Mouse (Mus musculus) ovary, adult 18-20 months (tissue): ENCODE measurements around the gene Ptchd4.

ENCODE experiments used
- DNase-seq: peaks from one replicate; pipeline ENCODE4 v3.0.0; 2022; ENCODE audit warnings: low spot score, mixed read lengths

The Ptchd4 gene

DNA sequence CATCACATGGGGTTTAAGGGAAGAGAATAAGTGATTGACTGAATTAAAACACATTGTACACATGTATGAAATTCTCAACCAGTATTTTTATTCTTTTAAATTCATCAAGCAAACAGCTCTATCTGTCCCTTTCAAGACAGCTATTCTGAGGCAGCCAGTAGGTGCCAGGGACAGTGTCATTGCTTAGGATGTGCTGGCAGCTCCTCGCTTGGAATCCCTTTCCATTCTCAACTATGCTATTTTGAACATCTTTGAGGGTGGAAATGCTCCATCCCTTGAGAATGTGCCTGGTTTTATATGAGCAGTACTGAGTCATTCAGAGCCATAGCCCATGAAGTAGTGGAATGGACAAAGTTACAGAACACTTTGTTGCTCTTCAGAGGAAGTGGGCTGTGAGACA is 112.2 kb downstream of the Ptchd4 start:
- DNase-seq, result no peak

DNA sequence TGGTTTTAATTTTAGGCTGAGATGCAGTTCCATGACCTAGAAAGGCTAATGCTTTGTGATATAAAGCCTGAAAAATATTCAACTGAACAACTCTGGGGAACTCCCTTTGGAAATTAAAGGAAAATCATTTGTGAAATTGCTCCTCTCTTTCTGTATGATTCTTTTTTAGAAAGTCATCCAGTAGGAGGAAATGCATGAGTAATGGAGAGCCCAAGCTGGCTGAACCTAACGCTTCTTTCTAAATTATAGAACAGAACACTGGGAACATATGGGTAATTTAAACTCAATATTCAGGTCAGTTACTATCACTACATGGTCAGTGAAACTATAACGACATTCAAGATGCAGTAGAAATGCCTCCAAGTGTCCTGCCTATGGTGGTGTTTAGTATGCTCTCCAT is 114.6 kb downstream of the Ptchd4 start:
- no peak for DNase-seq

DNA sequence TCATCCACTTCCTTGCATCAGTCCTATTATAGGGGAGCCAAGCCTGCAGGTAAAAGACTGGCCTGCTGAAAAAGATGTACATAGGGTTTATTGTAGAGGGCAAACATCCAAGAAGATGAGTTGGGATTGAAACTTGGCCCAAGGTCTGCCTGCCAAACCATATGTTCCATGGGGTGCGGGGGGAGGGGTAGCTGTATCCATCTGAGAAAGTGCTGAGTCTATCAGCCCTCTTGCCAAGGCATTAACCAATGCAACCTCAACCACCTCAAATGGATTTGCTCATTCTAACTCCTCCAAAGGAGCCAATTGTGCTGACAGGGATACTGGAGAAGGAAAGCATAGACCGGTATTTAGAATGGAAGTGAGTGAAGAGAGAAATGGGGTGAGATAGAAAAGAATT is 136.5 kb downstream of the Ptchd4 start:
- no peak for DNase-seq

DNA sequence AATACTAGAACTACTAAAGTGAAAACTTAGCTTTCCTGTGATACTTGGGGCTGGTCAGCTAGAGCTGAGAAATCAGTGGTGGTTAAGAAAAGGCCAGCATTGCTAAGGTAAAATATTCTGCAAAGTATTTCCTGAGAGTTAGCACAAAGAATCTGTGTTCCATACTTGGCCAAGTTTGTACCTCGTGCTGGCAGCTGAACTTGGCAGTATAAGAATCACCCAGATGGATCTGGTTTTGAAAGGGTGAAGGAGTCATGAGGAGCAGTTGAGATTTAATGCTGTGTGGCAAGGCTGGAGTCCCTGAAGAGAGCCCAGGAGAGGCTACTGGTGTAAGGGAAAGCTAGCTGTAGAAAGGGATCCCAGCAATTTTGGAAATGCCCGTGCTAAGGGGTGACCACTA is 140.7 kb downstream of the Ptchd4 start:
- DNase-seq, result no peak

DNA sequence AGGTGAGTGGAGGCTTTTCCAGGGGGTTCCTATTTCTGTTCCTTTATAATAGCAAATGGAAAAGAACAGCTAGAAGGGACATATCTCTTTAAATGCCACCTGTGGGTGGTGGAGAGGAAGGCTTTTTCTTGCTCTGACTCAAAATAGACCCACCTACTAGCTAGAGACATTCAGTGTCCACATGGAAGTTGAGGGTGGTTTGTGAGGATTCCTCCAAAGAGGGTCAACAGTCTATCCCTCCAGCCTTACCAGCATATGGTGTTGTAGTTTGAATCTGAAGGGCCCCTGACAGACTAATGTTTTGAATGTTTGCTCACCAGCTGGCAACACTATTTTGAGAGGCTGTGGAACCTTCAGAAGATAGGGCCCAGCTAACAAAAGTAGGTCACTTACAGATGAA is 147.0 kb downstream of the Ptchd4 start:
- no peak for DNase-seq

DNA sequence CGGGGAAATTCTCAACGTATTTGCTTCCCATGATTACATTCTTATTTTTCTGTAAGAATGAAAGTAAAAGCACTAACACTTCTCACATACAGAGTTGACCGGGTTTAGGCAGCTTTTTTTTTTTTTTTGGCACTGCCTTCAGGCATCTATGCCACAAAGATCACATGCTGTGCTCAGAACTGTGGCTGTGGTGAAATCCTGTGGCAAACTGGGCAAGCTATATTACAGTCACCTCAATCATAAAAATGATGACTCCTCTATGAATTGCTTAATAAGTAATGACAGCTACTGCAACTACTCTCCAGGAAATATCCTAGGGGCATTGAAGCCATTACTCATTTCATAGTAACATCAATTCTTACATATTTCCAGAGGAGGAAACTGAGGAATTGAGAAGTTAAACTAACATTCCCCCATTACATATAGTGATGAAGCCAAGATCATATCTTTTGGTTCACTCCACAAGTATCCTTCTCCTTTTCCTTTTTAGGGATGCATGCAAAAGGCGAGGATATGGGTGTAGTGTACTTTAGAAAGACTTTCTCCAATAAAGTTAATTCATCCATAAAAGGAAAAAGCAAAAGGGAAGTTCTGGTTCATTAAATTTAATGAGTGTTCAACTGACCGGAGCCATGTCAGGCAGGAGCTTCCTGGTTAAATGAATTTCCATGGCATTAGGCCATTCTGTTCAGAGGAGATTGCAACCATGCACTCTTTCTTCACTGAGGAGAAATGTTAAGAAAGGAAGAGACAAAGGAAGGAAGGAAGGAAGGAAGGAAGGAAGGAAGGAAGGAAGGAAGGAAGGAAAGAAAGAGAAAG is 164.6 kb downstream of the Ptchd4 start:
- DNase-seq, result no peak

DNA sequence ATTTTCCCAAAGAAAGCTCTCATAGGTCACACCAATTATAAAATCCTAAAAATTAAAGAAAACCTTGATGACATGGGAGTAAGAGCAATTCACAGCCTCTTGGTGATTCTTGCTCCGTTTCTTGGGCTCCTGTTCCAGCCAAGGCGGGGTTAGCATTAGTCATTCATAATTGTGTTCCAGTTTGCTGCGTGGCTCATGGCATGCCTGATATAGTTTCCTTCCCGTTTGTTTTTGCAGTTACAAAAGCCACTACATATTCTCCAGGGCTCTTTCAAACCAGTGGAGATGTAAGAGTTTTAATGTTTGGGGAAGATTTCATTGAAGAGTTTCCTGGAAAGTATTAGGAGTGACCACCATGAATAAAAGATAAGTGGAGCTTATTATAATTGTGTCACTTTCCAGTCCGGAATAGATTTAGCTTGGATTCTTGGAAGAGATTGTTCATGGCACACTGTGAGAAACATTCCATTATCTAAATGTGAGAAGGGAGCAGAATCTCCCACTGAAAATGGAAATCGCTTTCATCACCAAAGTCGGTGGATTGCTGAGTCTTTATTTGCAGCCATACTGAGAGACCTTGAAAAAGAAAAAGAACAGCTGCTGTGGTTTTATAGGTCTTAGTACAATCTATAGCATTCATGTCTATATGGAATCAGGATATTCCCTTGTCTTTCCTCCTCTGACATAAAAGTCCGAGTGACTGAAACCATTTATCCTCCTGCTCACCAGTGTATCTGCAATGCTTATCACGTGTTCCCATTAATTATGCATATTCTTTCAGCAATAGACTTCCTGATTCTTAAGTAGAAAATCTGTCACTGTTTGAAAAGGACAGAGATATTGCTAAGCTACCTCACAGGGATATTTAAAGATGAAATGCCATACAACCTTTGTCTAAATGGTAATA is 193.9 kb downstream of the Ptchd4 start:
- no peak for DNase-seq

DNA sequence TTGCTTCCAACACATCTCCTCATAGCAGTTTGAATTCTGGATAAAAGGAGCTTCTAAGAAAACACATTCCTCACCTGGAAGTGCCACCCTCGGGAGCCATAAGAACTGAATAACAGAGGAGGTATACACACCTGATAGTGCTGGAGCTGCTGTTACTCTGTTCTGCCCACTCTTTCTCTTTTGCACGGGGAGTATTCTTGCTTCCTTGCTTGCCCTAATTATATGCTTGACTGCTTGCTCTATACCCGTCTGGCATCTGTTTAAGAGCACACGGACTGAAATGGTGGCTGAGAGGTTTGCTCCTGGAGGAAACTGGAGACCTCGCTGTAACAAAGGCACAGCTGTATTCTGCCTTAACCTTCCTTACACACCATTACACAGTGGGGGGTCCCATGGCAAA is 214.4 kb downstream of the Ptchd4 start:
- DNase-seq, result no peak

DNA sequence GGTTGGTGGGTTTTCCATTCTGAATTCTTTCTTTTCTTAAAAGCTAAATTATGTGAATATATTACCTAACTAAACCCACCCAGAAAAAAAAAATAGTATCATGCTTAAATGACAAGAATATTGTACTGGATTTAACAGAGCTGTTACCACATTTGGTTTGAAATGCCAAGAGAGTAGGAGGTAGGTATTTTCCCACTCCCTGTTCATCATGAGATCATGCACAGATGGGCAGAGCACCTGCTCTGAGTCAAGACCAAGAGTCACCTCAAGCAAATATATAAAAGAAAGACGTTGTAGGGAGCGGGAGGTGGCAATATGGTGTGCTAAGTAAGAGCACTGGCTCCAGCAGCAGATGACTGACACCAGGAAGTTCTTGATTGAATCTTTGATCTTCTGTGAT is 233.8 kb downstream of the Ptchd4 start:
- DNase-seq, result no peak
